Mouse (Mus musculus): ENCODE data around the gene 1700016C15Rik. TPM values are rescaled to one million over a fixed set of nuclear protein-coding genes. Genes with fewer than 3 reads are reported as not detected.

1700016C15Rik gene
- not detected in 2 replicates for polyA plus RNA-seq (2012; rRNA removed)

DNA sequence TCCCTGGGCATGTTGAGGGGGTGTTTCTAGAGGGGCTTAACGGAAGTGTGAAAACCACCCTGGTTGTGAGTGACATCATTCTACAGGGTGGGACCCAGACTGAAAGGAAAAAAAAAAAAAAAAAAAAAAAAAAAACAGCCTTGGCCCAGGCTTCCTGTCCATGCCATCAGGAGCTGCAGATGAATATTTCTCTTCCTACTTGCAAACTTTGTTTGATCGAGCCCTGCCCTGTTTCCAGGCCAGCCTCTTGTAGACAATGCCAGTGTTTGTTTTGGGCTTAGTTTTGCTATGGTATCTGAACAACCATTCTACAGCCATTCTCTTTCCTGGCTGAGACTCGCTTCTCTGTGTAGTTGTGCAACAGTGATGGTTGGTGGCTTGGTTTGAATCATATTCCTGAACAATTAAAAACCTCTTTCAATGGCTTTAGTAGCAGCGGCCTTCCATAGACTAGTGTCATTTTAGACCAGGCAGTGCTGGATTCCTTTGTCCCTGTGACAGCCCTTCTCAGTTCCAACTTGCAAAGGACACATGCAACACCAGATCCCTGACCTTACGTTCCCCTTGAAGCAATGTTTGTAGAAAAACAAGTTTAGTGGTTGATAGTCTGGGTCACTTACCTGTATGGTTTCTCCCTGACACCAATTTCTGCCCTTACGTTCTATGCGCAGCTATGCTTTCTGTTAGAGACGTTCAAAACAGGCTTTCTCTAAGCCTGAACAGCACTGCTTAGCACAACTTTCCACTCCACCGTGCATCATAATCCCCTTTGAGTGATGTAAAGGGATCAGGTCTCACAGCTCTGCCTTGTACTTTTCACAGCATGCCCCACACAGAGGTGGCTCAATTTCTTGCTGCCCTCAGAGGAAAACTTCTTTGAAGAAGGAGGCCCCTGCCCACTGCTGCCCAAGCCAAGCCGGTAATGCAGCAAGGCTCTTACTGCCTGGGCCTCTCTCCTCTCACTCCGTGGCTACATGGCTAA, at the start of gene 1700016C15Rik:
Gene 1700016C15Rik, plus strand, starts transcription at position 772 of the 982 bp plus-strand sequence.
- DNase-seq (ENCODE audit: extremely low spot score in 1 of 2, low spot score in 1 of 2), result no peak

DNA sequence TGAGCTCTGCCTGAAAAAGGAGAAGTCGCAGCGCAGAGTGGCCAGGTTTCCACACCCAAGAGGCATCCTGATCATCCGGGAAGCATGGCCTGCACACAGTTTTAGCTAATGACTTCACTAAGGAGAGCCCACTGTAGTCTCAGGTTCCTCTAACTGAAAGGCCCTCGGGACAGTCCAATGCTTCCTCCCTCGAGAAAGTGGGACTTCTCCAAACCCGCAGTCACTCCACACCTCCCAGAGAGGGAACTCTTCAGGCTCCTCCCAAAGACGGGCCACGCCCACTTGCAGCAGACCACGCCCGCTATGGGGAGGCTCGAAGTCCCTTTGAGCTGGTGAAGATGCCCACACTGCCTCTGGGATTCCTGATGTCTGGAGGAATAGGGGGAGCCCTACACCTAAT, 48.4 kb upstream of the 1700016C15Rik start:
- no peak for DNase-seq (ENCODE audit: extremely low spot score in 1 of 2, low spot score in 1 of 2)

DNA sequence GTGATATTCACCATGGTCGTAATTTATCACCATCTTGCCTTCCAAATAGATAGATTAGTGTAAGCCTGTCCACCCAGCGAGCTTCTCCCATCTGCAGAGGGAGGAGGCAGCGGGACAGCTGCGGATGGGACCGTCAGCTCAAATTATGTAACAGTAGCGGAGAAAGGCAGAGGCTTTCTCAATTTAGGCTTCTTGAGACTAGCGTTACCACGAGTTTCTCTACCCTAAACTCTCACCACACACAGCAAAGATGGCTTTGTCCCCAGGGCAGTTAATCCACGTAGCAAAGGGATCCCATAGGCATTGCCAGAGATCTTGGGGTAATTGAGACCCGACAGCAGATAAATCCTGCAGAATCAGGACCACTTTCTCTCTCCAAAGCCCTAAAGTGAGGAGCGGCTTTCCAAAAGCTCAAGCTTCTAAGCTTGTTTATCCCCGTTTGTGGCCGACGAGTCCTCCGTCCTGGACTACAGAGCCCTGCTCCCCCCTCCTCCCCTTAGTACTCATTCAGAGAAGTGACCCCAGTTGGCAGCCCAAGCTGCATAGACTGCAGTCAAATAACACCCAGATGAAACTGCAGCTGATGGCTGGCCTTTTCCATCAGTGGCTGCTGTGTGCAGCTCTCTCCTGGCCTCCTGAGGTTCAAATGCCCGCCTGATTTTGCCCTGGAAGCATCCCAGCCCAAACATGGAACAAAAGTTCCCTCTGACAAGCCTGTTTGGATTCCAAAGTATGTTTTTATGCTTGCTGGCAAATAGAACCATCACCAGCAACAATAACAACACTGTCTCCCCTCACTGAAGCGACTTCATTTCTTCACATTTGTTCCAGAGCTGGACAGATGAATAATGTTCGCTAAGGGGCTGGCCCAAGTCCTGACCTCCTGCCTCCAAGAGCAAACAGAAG, 45.4 kb upstream of the 1700016C15Rik start:
- DNase-seq (ENCODE audit: extremely low spot score in 1 of 2, low spot score in 1 of 2), result peak in 1 of 2 experiments; percentile 43

DNA sequence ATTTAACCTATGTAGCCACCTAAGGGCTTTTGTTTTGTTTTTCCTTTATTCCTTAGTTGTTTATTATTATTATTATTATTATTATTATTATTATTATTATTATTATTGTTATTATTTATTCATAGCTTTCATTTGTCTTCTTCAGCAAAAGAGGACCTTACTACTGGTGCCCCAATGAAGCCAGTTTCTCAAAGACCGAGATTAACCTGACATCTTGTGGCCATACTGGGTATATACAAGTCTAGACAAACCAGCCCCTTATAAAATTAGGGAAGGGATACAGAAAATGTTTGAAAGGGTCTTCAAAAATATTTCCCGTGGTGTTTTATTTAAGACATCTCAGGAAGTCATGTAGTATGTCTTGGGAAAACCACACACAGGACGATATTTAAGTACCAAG, 44.7 kb upstream of the 1700016C15Rik start:
- peak in 1 of 2 experiments; percentile 80 for DNase-seq (ENCODE audit: extremely low spot score in 1 of 2, low spot score in 1 of 2)

DNA sequence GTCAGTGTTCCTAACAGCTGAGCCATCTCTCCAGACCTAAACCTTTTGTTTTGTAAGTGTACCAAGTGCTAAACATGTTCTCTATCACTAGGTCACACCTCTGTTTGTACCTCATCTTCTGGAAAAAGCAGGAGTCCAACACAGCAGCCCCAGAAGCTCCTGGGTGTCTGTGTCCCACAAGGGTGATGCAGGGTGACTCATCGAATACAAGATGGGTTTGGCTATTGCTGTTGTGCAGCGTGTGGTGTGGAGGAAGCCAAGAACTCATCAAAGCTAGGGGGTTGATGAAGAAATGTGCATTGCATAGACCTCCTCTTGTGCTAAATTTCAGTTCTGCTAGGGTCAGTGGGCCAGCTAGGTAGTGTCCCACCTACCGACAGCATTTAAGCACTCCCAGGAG, 43.5 kb upstream of the 1700016C15Rik start:
- DNase-seq (ENCODE audit: extremely low spot score in 1 of 2, low spot score in 1 of 2), result no peak

DNA sequence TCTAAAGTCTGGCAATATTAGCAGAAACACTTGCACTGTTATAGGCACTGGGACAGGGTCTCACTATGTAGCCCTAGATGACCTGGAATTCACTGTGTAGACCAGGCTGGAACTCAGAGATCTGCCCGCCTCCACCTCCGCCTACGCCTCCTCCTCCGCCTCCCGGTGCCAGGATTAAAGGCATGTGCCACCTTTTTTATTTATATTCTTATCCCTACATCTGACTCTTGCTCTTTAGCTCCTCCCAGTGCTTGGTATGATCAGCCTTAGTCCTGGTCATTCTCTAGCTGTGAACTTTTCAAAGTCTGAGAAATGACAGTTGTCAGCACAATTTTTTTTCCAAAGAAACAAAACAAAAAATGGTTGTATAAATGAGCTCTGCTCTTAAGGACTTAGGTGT, 42.6 kb upstream of the 1700016C15Rik start:
- DNase-seq (ENCODE audit: extremely low spot score in 1 of 2, low spot score in 1 of 2), result peak in 1 of 2 experiments; percentile 36

DNA sequence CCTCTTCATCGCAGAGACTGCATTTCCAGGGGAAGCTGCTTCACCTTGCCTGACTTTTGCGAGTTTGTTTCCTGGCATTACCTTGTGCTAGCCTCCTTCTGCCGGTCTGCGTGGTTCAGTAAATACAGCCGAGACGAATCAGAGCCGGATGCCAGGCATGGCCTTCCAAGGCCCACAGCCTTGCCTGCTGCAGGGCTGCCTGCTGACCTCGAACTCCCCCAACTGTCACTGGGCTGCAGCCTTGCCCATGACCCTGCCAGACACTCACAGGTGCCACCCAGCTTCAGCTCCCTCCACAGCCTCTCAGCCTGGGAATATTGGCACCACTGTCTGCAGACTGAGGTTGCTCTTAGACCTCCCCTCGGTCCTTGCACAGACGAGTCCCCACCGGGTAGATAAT, 37.1 kb upstream of the 1700016C15Rik start:
- DNase-seq (ENCODE audit: extremely low spot score in 1 of 2, low spot score in 1 of 2), result no peak

DNA sequence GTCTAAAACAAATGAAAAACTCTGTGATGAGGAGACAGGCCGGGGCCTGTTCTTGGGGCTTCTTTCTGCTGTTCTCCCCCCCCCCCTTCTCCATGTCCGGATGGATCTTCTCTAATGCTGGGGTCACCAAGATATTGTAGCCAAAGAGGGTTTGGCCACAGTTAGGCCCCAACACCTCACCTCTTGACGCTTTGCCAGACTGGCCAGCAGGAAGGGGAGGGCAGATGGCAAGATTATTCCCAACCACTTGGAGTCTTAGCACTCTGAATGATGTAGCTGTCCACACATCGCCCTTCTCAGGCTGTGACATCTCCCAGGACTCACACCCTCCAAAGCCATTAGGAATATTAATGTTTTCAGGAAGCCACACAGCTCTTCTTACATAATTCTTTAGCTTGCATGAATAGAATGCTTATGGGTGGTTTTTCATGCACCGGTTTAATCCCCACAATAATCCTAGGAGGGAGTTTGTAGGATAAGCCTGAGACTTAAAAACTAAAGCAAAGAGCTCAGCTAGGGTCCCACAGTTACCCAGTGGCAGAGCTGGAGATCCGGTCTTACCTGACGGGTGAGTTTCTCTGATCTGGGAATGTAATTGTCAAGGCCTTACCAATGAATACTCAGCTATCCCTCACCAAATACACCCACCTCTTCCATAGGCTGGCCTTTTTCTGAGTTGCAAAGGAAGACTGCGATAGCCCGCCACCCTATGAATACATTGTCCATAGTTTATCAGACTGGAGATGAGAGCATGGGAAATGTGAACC, 35.9 kb upstream of the 1700016C15Rik start:
- DNase-seq (ENCODE audit: extremely low spot score in 1 of 2, low spot score in 1 of 2), result no peak

DNA sequence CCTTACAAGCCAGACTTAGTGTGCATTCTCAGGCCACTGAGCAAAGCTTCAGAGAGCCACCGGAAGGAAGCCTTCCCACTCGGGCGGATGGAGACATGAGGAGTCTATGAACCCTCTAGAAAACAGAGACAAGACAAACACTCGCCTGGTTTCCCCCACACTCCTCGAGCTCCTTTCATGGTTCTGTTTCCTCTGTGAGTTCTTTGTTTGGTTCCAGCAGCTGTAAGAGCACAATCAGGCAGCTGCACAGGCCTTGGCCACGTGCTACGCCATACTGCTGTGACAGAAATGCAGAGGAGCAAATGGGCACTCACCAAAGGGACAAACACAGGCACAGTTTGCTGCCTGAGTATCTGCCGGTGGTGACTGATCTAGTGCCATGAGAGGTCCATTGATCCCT, 29.1 kb upstream of the 1700016C15Rik start:
- DNase-seq (ENCODE audit: extremely low spot score in 1 of 2, low spot score in 1 of 2), result no peak

DNA sequence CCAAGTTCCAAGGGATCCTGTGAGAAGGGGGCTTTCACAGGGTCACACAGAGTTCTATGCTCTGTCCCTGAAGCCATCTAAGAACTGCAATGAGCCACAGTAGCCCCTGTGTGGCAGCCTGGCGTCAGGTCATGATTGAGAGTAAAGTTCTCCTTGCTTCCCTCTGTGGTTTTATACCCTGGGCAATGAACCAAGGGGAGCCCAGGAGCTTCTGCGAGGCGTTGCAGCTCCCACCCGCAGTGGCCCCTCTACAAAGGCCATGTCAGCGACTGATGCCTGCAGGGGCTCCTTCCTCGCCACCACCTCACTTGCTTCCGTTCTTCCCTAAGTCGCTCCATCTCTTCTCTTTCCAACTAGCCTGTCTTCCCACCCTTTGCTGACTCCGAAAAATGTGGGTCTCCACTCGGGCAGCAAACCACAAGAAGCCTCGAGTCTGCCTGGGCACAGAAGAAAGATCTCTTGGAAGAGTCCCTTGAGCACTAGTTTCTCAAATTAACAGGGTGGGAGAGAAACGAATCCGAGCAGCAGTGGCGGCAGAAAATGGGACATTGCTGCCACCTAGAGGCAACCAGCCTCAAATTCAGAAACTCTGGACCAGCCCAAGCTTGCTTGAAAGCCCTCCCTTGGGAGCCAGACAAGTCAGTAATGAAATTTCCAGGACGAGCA, 27.0 kb upstream of the 1700016C15Rik start:
- peak; percentile 58 to 92 for DNase-seq (ENCODE audit: extremely low spot score in 1 of 2, low spot score in 1 of 2)

DNA sequence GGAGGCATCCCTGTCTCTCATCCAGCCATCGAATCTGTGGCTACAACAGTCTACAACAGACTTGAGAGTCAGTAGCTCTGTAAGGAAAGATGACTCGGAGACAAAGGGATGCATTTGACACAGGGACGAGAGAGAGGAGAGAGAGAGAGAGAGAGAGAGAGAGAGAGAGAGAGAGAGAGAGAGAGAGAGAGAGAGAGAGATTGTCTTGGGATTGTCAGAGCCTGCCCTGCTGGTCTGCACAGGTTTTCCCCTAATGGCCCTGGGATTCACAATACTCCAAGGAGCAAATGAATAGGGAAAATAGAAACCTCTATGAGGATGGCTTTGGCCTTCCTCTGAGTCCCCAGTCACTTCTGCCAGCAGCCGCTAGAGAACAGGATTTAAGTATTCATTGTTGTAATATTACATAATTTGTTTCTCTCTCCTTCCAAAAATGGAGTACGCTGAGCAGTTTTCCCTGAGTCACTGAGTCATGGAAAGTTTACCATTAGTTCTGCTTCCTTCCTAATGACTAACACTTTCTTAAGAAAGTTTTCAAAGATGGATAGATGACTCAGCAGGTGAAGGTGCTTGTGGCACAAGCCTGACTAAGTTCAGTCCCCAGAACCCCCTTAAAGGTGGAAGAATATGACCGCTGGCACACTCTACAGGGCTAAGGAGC, 26.3 kb upstream of the 1700016C15Rik start:
- DNase-seq (ENCODE audit: extremely low spot score in 1 of 2, low spot score in 1 of 2), result peak in 1 of 2 experiments; percentile 33

DNA sequence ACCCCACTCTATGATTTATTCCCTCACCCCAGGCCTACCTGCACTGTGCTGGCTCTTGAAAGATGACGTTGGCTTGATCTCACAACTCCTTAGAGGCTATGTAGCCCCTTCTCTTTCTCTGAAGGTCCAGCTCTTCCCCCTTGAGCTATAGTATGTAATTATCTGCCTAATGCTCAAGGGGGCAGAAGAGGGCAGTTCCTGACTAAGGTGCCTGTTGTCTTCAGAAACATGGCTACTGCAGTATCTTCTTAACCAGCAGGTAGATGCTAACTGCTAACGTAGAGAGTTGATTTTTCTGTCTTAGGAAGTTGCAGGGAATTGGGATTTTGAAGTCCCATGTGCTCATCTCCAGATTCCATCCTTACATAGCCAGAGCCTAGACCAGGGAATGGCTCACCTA, 24.4 kb upstream of the 1700016C15Rik start:
- no peak for DNase-seq (ENCODE audit: extremely low spot score in 1 of 2, low spot score in 1 of 2)

DNA sequence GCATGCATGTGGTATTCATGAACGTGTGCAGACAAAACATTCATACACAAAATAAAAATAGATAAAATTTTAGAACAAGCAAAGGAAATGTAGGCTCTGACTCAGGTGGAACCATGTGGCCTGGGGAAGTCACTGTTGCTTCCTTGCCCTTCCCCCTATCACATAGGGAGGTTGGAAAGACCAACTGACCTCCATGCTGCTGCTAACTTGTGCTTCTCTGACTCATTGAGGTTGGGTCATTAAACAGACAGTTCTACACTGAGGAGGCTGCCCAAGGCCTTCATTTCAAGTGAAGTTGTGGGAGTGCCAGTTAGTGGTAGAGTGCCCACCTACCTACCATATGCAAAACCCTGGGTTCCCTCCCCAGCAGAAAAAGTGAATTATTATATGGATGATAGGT, 22.0 kb upstream of the 1700016C15Rik start:
- DNase-seq (ENCODE audit: extremely low spot score in 1 of 2, low spot score in 1 of 2), result no peak

DNA sequence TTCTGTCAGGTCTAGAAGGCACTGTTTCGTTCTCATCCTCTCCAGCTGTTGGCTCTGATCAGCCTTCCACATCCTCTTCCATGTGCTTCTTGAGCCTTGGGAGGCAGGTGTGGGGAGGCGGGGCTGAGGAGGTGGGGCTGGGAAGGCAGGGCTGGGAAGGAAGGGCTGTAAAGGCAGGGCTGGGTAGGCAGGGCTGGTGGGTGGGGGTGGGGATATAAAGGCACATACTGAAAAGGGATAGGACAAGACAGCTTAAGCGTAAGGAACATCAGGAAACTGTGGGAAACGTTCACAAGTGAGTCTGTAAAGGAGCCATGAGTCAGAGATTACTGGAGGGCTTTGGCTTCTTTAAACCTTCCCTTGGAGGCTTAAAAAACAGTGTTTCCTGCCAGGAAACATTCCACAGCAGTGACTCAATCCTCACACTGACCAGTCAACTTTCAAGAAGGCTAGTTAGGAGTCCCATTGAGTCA, 21.0 kb upstream of the 1700016C15Rik start:
- no peak for DNase-seq (ENCODE audit: extremely low spot score in 1 of 2, low spot score in 1 of 2)

DNA sequence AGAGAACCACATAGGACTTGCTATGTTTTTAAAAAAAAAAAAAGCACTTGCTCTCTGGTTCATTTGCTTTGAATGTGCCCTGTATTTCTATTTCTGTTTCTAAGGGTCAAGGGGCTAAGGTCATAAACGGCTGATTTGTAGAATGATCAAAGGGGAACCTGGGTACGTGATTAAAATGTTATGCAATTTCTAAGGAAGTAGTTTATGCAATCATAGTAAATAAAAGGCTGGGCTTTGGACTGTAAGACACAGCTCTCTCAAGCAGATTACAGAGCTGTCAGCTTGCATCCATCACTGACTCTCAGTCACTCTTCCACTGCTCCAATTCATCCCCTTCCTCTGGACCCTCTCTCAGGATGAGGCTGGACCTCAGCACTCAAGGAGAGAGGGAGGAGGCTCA, 18.6 kb upstream of the 1700016C15Rik start:
- DNase-seq (ENCODE audit: extremely low spot score in 1 of 2, low spot score in 1 of 2), result no peak

DNA sequence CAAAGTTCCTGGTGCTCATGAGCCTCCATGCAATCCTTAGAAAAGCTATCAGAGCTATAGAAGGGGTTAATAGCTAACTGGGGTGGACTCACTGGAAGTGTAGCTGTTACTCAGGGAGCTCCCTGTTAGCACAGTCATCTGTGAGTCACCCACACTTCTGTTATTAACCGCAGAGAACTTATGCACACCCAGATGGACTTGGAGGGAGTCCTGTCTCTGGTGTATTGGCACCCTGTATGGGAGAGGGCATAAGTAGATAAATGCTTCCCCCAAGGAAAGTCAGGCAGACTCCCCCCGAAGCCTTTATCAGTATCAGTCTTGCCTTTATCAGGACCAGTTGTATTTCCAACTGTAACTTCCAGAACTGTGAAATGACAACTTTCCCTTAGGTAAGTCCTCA, 18.2 kb upstream of the 1700016C15Rik start:
- no peak for DNase-seq (ENCODE audit: extremely low spot score in 1 of 2, low spot score in 1 of 2)

DNA sequence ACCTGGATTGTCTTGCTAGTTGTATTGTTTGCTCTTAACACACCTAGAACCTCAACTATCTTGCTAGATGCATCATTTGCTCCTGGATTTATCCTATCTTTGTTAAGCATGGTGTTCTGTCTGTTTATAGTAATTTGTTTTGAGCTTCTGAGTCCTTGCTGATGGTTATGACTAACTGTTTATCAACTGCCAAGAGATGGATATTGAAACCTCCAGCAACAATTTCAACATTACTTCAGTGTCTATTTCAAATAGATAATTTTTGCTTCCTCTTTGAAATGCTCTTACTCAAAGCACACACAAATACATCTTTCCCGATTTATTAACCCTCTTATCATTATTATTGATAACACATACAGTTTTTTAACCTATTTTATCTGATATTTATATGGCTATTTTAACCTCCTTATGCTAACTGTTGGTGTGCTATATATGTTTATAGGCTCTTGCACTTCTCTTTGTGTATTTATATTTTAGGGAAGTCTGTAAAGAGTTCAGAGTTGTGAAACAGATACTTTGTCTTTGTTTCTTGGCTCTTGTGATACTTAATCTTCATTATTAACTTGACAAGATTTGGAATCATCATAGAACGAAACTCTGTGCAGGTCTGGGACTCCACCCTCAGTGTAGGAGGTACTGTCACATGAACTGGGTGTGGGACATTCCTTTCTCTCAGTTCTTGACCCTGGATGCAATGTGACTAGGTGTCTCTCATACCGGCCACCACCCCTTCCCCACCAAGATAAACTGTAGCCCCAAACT, 15.8 kb upstream of the 1700016C15Rik start:
- DNase-seq (ENCODE audit: extremely low spot score in 1 of 2, low spot score in 1 of 2), result no peak

DNA sequence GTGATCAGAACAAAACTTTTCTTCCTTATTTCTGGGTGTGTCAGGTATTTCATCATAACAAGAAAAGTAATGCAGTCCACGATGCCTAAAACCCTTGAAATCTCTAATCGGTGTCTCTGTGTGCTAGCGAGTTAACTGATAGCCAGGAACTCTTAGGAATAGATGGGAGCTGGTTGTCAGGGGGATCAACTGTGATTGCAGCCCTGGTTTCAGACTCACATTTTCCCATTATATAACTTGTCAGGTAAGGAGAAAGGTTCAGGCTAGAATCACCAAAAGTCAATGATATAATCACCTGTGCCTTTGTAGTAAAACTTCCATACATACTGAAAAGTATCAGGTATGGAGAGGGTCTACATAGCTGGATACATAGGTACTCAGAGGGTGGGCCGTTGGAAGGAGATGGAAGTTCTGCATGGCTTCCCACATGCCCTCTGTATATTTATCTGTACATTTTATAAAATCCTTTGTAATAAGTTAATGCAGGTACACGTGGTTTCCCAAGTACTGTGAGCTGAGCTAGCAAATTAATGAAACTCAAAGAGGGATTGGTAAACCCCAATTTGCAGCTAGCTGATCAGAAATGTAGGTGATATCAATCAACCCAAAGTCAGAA, 15.1 kb upstream of the 1700016C15Rik start:
- DNase-seq (ENCODE audit: extremely low spot score in 1 of 2, low spot score in 1 of 2), result no peak
